Mouse (Mus musculus) c-Kit-positive CD71-positive TER-119-positive erythroid progenitor cells, embryonic 14.5 days (primary cell): ENCODE results near the gene Pon3.

Experiments
- DNase-seq: peaks from one replicate; pipeline ENCODE4 v3.0.0-alpha.2; 2013; ENCODE audit warnings: low spot score

The Pon3 gene

GRCm38 (mm10) chr6:5255722-5256451, at the start of gene Pon3:
Gene Pon3 (minus strand): TSS chr6:5256286.
- peak; percentile 69 for DNase-seq

DNA sequence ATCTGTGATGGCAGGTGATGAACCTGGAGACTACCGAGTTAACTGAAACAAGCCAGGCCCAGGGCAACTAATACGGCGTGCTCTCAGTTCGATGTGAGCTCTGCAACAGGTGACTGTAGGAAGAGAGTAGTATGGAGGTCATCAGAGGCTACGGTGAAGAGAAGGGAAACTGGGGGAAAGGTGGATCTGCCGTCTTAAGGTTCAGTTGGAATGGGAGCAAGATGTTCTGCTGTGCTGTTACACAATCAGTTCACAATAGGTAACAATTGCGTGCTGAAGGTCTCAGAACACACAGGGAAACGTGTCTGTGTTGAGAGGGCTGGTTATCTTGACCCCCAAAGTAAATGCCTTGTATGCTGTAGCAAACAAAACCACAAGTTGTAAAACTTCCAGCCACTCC, 48.9 kb upstream of the Pon3 start:
- DNase-seq = no peak

DNA sequence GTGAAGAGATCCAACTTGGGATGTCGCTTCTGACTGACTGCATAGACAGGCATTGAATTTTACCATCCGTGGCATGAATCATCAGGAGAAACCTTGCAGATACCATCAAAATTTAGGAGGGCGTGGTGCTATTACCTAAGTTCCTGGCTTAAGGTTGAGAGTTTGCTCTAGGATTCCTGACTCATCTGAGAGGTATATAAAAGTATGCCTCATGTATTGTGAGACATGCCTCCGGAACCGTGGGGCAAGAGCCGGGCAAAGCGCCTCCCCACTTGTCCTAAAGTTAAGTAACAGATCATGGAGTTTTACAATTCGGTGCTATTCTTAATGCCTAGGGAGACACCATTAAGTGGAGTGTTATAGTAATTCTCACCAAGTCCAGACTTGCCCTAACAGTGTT, 44.5 kb upstream of the Pon3 start:
- no peak for DNase-seq

DNA sequence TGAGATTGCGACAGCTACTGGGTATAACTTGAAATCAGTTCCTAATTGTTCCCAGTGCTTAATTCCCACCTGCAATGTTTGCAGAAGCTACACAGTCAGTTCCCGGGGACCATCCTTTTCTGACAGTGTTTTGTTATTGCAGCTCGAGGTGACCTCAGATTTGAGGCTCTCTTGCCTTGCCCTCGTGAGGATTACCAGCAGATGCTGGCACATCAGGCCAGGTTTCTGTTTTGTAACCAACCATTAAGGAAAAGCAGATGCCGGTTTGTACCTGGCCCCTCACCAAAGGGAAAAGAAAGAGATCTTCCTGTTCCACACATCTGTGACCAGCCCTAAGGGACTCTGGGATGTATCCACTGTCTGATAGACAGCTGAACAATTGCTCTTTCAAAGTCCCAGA, 43.5 kb upstream of the Pon3 start:
- no peak for DNase-seq

DNA sequence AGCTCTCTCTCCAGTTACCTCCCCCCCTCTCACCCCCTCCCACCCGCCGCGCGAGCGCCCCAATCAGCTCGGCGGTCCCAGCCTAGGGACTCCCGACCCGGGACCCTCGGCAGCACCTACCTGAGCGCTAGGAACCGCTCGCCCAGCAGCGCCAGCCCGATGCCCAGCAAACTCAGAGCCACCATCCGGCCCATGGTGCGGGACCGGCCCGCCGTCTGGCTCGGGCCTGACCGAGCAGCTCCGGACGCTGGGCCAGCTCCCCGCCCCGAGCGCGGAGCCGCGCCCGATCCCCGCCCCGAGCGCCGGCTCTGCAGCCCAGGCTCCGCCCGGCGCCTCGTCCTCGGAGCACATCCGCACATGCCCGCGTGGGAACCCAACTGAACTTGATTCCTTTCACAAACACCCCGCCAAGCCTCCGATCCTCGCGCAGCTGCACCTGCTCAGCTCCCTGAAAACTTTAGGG, 42.0 kb upstream of the Pon3 start, which contains the start of gene Pon2:
Pon2 (minus strand) TSS at position 364 of the 463 bp plus-strand sequence.
- DNase-seq = peak; percentile 77

- peak; percentile 90 for DNase-seq
Measured at GRCm38 (mm10) chr6:5297321-5298091, 41.4 kb upstream of the Pon3 start.

GRCm38 (mm10) chr6:5296067-5296466, 40.0 kb upstream of the Pon3 start:
- no peak for DNase-seq

- no peak for DNase-seq
Measured at GRCm38 (mm10) chr6:5294659-5295449, 38.8 kb upstream of the Pon3 start.

GRCm38 (mm10) chr6:5292841-5293240, 36.8 kb upstream of the Pon3 start:
- DNase-seq = no peak

DNA sequence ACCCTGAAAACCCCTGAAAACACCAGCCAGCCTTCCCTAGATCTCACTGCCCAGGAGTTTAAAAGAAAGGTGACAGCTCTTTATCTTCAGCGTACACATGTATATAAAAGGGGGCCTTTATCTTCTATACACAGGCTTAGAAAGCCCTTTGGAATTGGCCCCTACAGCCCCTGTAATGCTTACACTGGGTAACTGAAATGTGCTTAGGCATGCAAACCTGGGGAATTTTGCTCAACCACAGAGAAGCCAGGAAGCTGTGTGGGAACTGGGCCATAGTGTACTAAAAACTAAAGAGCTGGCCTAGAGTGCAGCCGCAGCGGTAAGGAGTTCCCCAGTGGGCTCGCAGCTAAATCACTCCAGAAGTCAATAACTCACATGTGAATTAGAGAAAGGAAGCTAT, 35.4 kb upstream of the Pon3 start:
- DNase-seq = peak; percentile 77

- DNase-seq = peak; percentile 45
Measured at GRCm38 (mm10) chr6:5287919-5288318, 31.8 kb upstream of the Pon3 start.

DNA sequence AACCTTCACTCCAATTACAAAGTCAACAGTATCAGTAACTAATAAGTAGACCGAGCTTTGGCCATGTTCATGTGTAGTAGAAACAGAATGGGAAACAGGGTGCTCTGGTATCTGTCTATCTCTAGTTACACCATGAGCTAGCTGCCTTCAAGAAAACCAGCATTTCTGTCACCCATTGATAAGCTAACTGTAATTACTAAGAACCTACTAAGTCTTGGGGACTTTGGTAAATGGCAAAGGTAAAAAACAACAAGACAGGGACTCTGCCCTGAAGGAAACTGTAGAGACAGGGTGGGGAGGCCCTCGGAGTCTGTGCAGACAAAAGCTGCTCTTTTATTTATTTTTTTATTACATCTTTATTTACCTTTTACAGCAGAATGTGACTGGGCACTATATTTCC, 31.3 kb upstream of the Pon3 start:
- DNase-seq = peak; percentile 77

- DNase-seq = no peak
Measured at GRCm38 (mm10) chr6:5282418-5282817, 26.3 kb upstream of the Pon3 start.

- no peak for DNase-seq
Measured at GRCm38 (mm10) chr6:5280576-5281305, 24.7 kb upstream of the Pon3 start.

DNA sequence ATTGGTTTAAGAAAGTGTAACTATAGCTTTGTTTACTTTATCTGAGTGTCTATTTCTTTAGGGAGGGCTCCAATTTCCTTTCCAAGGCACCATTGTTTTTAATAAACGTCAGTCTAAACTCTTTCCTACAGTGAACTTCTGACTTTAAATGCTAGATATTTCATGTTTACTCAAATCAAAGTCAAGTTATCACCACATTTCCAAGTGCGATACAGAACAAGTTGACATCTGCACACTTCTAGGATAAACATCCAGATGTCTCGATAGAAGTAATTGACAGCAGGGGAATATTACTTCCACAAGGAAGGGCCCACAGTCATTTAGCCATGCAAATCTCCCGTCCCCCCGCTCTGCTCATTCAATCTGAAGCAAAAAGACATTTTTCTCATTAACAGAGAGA, 21.9 kb upstream of the Pon3 start:
- DNase-seq = no peak

GRCm38 (mm10) chr6:5269641-5270040, 13.6 kb upstream of the Pon3 start:
- no peak for DNase-seq

DNA sequence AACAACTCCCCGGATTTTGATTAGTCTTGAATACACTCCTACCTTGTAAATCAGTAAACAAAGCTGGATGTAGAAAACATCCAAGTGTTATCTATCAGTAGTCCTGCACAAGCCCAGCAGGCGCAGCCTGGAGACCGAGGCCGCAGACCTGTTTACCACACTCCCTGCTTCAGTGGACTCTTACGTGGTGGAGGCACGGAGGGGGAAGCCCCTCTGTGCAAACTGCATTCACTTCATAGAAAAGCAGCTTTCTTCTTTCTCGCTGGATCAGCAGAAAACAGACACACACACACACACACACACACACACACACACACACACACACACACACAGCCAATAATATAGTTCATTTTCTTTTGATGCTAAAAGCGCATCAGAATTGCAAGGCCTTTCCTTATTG, 8.7 kb upstream of the Pon3 start:
- no peak for DNase-seq

- peak; percentile 59 for DNase-seq
Measured at GRCm38 (mm10) chr6:5263250-5263999, 7.3 kb upstream of the Pon3 start.

GRCm38 (mm10) chr6:5262322-5263249, 6.5 kb upstream of the Pon3 start:
- DNase-seq = no peak

DNA sequence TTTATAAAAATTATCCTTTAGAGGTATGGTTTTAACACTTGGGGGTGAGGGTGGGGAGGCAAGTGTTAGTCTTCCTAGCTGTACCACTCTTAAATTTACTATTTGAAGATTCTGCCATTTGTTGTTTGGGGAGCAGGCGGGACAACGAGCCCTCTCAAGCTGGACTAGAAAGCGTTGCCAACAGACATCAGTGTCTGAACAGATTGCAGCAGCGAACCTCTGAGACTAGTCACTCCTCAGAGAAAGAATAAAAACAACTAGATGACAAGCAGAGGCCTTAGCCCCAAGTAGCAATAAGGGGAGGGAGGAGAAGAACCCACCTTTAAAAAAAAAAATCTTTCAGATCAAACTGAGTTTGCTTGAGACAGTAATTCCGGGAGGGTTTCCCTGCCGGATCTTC, 795 bp downstream of the Pon3 start:
- DNase-seq = no peak
